Mouse (Mus musculus) splenic B cell, adult 2 months (primary cell): ENCODE data around the gene Pdp2.

Experiments
- DNase-seq: peaks from one replicate; pipeline ENCODE4 v3.0.0-alpha.2; 2011; ENCODE audit warnings: low read depth, low spot score
- H3K27me3 ChIP-seq: 2 replicates; pipeline ENCODE4 v1.6.1; 2012; ENCODE audit warnings: mild to moderate bottlenecking, low read length, moderate library complexity, mixed read lengths; ENCODE audit not compliant: control insufficient read depth, poor library complexity, insufficient read depth, severe bottlenecking
- H3K36me3 ChIP-seq: 2 replicates; pipeline ENCODE4 v1.6.1; 2012; ENCODE audit warnings: mild to moderate bottlenecking, low read length, moderate library complexity, mixed read lengths; ENCODE audit not compliant: control insufficient read depth, poor library complexity, insufficient read depth, severe bottlenecking

Gene Pdp2

GRCm38 (mm10) chr8:104590284-104590683 lies 967 bp upstream of the Pdp2 start:
- no peak for DNase-seq
- no peaks in the 10 kb centered on the region for H3K36me3 ChIP-seq
- no peaks in the 10 kb centered on the region for H3K27me3 ChIP-seq

DNA sequence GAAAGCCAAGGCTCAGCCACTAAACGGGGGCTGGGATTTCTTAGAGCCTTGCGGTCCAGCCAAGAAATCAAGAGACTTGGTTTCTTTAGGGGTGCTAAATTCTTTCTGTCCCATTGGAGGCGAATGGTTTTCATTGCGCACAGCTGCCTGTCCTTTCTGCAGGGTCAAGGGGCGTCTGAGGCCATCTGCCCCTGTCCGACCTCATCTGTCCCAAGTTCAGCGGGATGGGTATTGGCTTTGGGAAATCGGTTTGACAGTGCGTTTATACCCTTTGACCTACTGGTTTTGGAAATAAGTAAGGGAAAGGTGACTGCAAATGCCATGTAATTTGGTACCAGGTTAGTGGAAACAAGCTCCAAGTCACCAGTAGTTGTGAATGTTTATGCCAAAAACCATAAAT lies 605 bp downstream of the Pdp2 start:
- no peaks in the 10 kb centered on the region for H3K36me3 ChIP-seq
- DNase-seq, result no peak
- no peaks in the 10 kb centered on the region for H3K27me3 ChIP-seq

DNA sequence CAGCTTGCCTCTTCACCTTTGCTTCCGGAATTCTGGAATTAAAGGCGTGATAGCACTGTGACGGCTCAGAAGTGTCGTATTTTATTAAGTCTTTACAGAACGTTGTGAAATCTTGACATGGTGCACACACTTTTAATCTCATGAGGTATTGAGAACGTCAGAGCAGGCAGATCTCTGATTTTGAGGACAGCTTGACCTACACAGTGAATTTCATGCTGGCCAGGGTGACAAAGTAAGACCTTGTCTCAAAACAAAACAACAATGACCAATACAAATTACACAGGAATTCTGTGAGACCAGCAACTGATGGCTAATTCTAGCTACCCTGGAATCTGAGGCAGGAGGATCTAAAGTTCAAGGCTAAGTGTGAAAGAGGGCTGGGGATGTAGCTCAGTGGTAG lies 1.3 kb downstream of the Pdp2 start:
- H3K36me3 ChIP-seq, result no peaks in the 10 kb centered on the region
- H3K27me3 ChIP-seq, result no peaks in the 10 kb centered on the region
- DNase-seq, result no peak

DNA sequence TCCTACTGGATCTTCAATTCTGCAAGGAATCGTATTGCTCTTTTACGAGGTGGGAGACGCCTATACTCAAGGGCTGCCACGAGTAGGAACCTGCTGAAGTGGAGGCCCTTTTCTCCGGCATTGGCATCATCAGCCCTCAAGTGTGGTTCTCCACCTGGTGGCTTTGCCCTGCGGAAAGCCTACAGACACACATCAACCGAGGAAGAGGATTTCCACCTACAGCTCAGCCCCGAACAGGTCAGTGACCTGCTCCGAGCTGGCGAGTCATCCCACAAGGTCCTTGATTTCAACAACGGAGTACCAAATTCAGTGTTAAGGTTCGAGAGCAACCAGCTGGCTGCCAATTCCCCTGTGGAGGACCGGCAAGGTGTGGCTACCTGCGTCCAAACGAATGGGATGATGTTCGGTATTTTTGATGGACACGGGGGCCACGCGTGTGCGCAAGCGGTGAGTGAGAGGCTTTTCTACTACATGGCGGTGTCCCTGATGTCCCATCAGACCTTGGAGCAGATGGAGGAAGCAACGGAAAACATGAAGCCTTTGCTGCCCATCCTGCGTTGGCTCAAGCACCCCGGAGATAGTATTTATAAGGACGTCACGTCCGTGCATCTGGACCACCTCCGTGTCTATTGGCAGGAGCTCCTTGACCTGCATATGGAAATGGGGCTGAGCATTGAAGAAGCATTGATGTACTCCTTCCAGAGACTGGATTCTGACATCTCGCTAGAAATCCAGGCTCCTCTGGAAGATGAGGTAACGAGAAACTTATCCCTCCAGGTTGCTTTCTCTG lies 2.5 kb downstream of the Pdp2 start:
- no peaks in the 10 kb centered on the region for H3K27me3 ChIP-seq
- DNase-seq, result no peak
- no peaks in the 10 kb centered on the region for H3K36me3 ChIP-seq

DNA sequence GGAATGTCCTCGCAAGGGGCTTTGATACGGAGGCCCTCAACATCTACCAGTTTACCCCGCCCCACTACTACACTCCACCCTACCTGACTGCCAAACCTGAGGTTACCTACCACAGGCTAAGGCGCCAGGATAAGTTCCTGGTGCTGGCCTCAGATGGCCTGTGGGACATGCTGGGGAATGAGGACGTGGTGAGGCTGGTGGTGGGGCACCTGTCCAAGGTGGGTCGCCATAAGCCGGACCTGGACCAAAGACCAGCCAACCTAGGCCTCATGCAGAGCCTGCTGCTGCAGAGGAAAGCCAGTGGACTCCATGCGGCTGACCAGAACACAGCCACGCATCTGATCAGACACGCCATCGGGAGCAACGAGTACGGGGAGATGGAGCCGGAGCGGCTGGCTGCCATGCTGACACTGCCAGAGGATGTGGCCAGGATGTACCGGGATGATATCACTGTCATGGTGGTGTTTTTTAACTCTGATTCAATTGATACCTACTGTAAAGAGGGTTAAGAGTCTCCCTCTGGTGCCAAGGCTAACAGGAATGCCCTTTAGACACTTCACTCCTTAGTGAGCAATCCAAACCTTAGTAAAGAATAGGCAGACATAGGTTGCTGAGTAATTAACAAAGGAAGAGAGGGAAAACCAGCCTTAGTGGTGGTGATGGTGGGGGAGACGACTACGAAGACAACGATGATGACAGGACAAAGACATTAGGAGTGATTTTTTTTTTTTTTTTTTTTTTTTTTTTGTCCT lies 3.5 kb downstream of the Pdp2 start:
- Histone ChIP-seq H3K36me3 (no peaks in the 10 kb centered on the region), H3K27me3 (no peaks in the 10 kb centered on the region)
- DNase-seq, result no peak

- Histone ChIP-seq H3K36me3 (no peaks in the 10 kb centered on the region), H3K27me3 (no peaks in the 10 kb centered on the region)
- no peak for DNase-seq
Observed at GRCm38 (mm10) chr8:104595773-104596536, 4.7 kb downstream of the Pdp2 start.

- Histone ChIP-seq H3K36me3 (no peaks in the 10 kb centered on the region), H3K27me3 (no peaks in the 10 kb centered on the region)
- no peak for DNase-seq
Observed at GRCm38 (mm10) chr8:104597656-104598055, 6.4 kb downstream of the Pdp2 start.

GRCm38 (mm10) chr8:104598496-104598895 lies 7.2 kb downstream of the Pdp2 start:
- no peaks in the 10 kb centered on the region for H3K36me3 ChIP-seq
- no peak for DNase-seq
- H3K27me3 ChIP-seq, result no peaks in the 10 kb centered on the region

DNA sequence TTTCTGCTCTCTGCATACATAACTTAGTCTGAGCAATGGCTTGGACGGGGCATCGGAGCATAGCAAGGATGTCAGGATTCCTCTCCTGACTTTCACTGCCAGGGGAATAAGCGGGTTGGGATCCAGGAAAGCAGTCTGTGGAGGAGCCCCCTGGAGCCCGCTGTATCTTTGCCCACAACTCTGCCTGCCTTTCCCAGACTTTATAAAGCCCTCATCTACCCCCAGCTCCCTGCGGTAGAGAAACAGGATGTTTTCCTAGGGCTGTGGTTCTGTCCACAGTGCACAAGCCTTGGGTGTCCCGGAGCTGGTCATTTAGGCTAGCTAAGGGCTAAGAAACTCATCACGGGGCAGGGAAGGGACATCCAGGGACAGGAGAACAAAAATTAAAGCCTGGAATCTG lies 10.1 kb downstream of the Pdp2 start:
- DNase-seq, result no peak
- H3K27me3 ChIP-seq, result no peaks in the 10 kb centered on the region
- H3K36me3 ChIP-seq, result no peaks in the 10 kb centered on the region

GRCm38 (mm10) chr8:104601941-104602371 lies 10.7 kb downstream of the Pdp2 start:
- no peaks in the 10 kb centered on the region for H3K36me3 ChIP-seq
- no peaks in the 10 kb centered on the region for H3K27me3 ChIP-seq
- DNase-seq, result no peak

- H3K36me3 ChIP-seq, result no peaks in the 10 kb centered on the region
- DNase-seq, result peak; percentile 87
- H3K27me3 ChIP-seq, result no peaks in the 10 kb centered on the region
Observed at GRCm38 (mm10) chr8:104602468-104603244, 11.4 kb downstream of the Pdp2 start.

DNA sequence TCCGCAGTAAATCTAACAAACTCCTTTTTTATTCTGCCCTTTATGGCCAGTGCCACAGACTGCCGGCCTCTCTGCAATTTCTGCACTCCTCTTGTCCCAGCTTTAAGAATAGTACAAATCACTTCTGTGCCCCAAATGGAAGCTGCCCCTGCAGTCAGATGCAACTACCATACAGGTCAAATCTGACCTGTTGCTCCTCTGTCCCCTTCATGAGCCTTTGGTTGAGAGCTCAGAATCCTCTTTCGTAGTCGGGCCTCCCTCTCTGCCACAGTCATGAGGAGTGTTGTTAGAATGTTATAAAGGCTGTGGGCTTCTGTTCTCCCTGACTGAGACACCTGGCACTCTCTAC lies 12.0 kb downstream of the Pdp2 start:
- H3K36me3 ChIP-seq, result no peaks in the 10 kb centered on the region
- H3K27me3 ChIP-seq, result no peaks in the 10 kb centered on the region

DNA sequence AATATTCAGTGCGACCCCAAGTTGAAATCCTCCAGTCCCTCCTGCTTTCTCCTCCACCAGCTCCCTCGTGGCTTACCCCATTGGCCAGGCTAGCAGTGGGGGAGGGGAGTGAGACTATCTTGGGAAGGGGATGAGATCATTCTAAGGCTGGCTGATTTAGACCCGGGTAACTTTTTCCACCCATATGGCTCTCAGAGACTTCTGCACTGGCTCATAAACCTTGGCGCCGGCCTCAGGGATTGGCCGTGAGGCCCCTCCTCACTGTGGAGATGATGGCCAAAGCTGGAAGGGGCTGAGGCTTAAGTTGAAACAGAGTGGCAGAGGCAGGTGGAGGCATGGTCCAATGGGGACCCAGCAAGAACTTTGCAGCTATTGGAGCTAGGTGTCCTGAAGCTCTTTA lies 15.1 kb downstream of the Pdp2 start:
- no peak for DNase-seq
- Histone ChIP-seq H3K27me3 (no peaks in the 10 kb centered on the region), H3K36me3 (no peaks in the 10 kb centered on the region)

More for the DNA sequence above, 12.0 kb downstream of the Pdp2 start:
- DNase-seq, result no peak

DNA sequence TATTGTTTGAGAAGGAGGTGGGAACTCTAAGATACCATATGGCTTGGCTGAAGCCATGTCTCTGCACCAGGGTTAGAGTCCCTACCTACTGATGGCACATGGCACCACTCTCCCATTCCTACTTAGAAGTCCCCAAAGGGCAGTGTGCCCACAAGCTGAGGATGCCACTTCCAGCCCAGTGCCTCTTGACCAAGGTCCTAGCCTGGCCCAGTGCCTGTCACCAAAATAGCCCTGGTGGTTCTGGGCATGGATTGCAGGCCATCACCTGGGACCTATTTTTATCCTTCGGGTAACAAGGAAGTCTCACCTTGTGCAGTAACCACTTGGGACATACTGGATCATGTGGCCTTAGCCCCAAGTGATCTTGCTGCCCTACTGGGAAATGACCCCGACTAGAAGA lies 16.7 kb downstream of the Pdp2 start:
- H3K36me3 ChIP-seq, result no peaks in the 10 kb centered on the region
- DNase-seq, result no peak
- H3K27me3 ChIP-seq, result no peaks in the 10 kb centered on the region
